Mouse (Mus musculus) midbrain, embryonic 16.5 days (tissue): ENCODE data around the gene Cela1. TPM values are rescaled to one million over a fixed set of nuclear protein-coding genes. Genes with fewer than 3 reads are reported as not detected.
A peak's percentile ranks its signal among the peaks of the same experiment; 100 is the strongest.

ENCODE experiments used
- ATAC-seq: fragments of 200-750 bp; cut with Nextera tagmentation; 2 replicates; pipeline ENCODE4 v1.8.0; 2017; ENCODE audit warnings: moderate TSS enrichment
- H3K27ac ChIP-seq: fragments of 300-500 bp; sonication (generic); 2 replicates; pipeline ENCODE4 v1.5.1; 2014; ENCODE audit warnings: mild to moderate bottlenecking, low read length, mixed read lengths
- H3K27me3 ChIP-seq: fragments of 300-500 bp; sonication (generic); 2 replicates; pipeline ENCODE4 v1.6.1; 2014; ENCODE audit warnings: low read depth, low read length, mixed read lengths; ENCODE audit not compliant: control insufficient read depth, insufficient read depth
- H3K36me3 ChIP-seq: fragments of 300-500 bp; sonication (generic); 2 replicates; pipeline ENCODE4 v1.6.1; 2014; ENCODE audit warnings: mild to moderate bottlenecking, low read length, moderate library complexity, mixed read lengths; ENCODE audit not compliant: control insufficient read depth, insufficient read depth
- H3K4me1 ChIP-seq: fragments of 300-500 bp; sonication (generic); 2 replicates; pipeline ENCODE4 v1.6.1; 2014; ENCODE audit warnings: mild to moderate bottlenecking, low read length, mixed read lengths; ENCODE audit not compliant: control insufficient read depth, insufficient read depth
- H3K4me2 ChIP-seq: fragments of 300-500 bp; sonication (generic); 2 replicates; pipeline ENCODE4 v1.6.1; 2014; ENCODE audit warnings: mild to moderate bottlenecking, low read length, mixed read lengths
- H3K4me3 ChIP-seq: fragments of 300-500 bp; sonication (generic); 2 replicates; pipeline ENCODE4 v1.5.1; 2014; ENCODE audit warnings: low read depth, mild to moderate bottlenecking, low read length, moderate library complexity, mixed read lengths
- H3K9ac ChIP-seq: fragments of 300-500 bp; sonication (generic); 2 replicates; pipeline ENCODE4 v1.6.1; 2014; ENCODE audit warnings: low read depth, low read length, mixed read lengths
- H3K9me3 ChIP-seq: fragments of 300-500 bp; sonication (generic); replicated peaks from 2 replicates; pipeline ENCODE4 v1.6.1; 2014; ENCODE audit warnings: mild to moderate bottlenecking, low read length, mixed read lengths; ENCODE audit not compliant: control insufficient read depth, poor library complexity, severe bottlenecking
- WGBS: fragments of 180-500 bp; shearing (Covaris S2); extraction: QIAGEN DNeasy Blood & Tissue Kit; methylation state at CpG from one replicate; pipeline ENCODE4 v1.1.7; 2014; 5-methylcytosine and 5-hydroxymethylcytosine counted together
- polyA plus RNA-seq: library from polyadenylated mRNA; unstranded; fragments of >200 nt; fragmentation: Nextera tagmentation; extraction: Ambion mirVana; gene quantifications from 2 replicates; pipeline ENCODE4 v1.2.1, GENCODE M21; 2015

The Cela1 gene
- polyA plus RNA-seq, 1 experiment from 2014 or later = 0.85 TPM

- Histone ChIP-seq H3K9ac (no peak overlapping the region), H3K27me3 (peaks cover 13% of the 10 kb centered on the region), H3K4me1 (no peaks in the 10 kb centered on the region), H3K9me3 (no peaks in the 10 kb centered on the region), H3K4me2 (no peak overlapping the region), H3K4me3 (no peak overlapping the region), H3K36me3 (no peaks in the 10 kb centered on the region), H3K27ac (no peak overlapping the region)
- WGBS = 93% methylated on average over 7 of the region's 7 CpGs
- ATAC-seq = no peak
These were observed 45.3 kb downstream of the Cela1 start for GRCm38 (mm10) chr15:100642451-100642850.

DNA sequence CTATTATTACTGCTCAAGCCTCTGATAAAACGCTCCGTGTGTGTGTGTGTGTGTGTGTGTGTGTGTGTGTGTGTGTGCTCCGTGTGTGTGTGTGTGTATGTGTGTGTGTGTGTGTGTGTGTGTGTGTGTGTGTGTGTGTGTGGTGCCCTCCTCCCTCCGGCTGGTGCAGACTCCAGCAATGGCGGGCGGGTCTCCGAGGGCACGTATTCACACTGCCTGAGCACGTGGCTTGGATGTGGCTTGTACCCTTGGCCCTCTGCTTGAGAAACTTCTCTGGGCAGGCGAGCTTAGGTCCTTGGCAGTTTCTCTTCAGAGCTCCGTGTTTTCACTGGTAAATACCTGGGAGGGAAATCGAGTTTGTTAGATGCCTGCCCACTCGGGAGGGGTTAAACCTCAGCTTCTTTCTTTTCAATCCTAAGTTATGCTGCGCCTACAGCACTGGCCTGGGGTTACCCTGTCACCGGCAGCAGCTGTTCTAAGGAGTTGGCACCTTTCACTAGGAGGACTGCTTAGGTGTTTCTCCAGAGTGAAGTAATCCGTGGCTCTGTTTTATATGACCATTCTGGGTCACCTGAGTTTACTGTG is 46.4 kb downstream of the Cela1 start:
- peaks cover 24% of the 10 kb centered on the region for H3K27me3 ChIP-seq

DNA sequence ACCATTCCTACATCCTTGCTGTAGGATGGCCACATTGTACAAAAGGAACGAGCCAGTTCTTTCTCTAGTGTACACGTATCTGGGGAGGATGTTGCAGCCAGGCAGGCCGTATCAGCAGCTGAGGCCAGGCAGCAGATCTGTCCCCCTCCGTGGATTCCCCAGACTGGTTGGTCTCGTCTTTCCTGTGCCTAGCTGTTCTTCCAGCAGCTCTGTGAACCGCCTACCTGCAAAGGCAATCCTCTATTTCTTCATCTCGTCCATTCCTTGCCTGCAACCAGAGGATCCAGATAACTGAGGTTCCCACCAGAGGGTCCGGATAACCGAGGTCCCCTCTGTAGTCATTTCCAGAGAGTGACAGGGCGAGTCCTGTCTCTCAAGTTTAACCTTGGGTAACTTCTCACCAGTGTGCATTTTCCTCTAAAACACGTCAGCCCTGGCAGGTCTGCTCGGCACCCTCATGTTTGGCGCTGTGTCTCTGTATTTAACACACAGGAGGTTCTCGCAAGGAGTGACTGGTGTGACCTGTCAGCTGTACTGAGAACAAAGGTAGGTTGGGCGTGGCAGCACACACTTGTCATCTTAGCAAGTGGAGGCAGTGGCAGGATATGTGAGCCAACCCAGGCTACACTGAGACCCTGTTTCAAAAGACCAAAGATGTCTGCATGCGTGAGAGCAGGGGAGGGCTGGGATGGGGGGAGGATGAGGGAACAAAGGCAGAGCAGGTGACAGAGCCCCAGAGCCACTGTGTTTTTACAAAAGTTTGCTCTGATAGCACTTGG is 47.6 kb downstream of the Cela1 start:
- H3K27me3 ChIP-seq = peaks cover 30% of the 10 kb centered on the region
- ATAC-seq = no peak
- no peak overlapping the region for H3K4me3 ChIP-seq
- no peaks in the 10 kb centered on the region for H3K36me3 ChIP-seq
- no peak overlapping the region for H3K4me2 ChIP-seq
- H3K4me1 ChIP-seq = peaks cover 10% of the 10 kb centered on the region
- H3K9me3 ChIP-seq = no peaks in the 10 kb centered on the region
- H3K27ac ChIP-seq = no peak overlapping the region
- WGBS = 79% methylated on average over 16 of the region's 16 CpGs
- H3K9ac ChIP-seq = no peak overlapping the region

More for the DNA sequence above, 46.4 kb downstream of the Cela1 start:
- Histone ChIP-seq H3K4me3 (no peak overlapping the region), H3K9ac (no peak overlapping the region), H3K36me3 (no peaks in the 10 kb centered on the region), H3K9me3 (no peaks in the 10 kb centered on the region), H3K4me2 (no peak overlapping the region), H3K4me1 (peaks cover 10% of the 10 kb centered on the region), H3K27ac (no peak overlapping the region)
- WGBS = 78% methylated on average over 15 of the region's 16 CpGs
- no peak for ATAC-seq

GRCm38 (mm10) chr15:100637661-100638060 is 50.1 kb downstream of the Cela1 start:
- H3K4me1 ChIP-seq = peaks cover 10% of the 10 kb centered on the region
- no peaks in the 10 kb centered on the region for H3K36me3 ChIP-seq
- no peak for ATAC-seq
- peaks cover 40% of the 10 kb centered on the region for H3K27me3 ChIP-seq
- H3K4me3 ChIP-seq = no peak overlapping the region
- H3K9ac ChIP-seq = no peak overlapping the region
- no peaks in the 10 kb centered on the region for H3K9me3 ChIP-seq
- 22% methylated on average over 6 of the region's 6 CpGs for WGBS
- no peak overlapping the region for H3K27ac ChIP-seq
- no peak overlapping the region for H3K4me2 ChIP-seq

DNA sequence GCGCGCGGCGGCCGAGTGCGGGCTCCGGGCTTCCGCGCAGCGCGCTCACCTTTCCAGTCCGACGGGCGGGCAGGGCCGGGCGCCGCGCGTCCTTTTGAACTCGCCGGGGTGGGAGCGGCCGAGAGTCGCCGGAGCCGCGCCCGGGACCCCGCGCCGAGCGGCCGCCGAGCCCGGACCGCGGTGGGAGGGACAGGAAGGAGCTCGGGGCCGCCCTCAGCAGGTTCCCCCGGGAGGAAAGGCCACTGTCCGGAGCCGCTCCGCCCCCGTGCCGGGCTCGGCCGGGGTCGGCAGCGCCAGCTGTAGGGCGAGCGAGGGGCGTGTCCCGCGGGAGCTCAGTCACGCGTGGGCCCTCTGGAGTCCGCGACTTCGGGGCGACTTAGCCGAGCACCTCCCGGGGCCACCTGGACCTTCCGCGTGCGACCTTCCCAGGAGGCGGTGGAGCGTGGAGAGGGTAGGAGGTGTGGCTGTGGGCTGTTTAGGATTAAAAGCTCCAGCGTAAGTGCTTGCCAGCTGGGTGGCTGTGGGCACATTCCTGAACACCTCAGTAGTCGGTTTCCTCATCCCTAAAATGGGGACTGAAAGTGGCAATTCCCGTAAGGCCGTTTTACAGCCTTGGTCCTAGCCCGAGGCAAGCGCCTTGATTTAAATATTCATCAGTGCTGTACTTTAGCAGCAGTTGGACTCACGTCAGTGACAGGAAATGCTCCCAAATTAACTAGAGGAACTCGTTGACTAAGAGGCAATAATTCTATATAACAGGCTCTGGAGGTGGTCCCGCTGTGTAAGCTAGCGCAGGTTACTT is 50.8 kb downstream of the Cela1 start, which contains the start of gene Smagp:
Smagp (minus strand) TSS at position 241 of the 802 bp plus-strand sequence.
- no peaks in the 10 kb centered on the region for H3K9me3 ChIP-seq
- H3K9ac ChIP-seq = peak within 1 kb of the TSS; percentile 52
- H3K4me2 ChIP-seq = peak within 1 kb of the TSS; percentile 77
- 1% methylated on average over 75 of the region's 77 CpGs for WGBS
- peaks cover 40% of the 10 kb centered on the region for H3K27me3 ChIP-seq
- peak within 1 kb of the TSS; percentile 40 for H3K4me3 ChIP-seq
- H3K4me1 ChIP-seq = peaks cover 10% of the 10 kb centered on the region
- H3K27ac ChIP-seq = no peak within 1 kb of the TSS
- H3K36me3 ChIP-seq = no peaks in the 10 kb centered on the region
- ATAC-seq = no peak

DNA sequence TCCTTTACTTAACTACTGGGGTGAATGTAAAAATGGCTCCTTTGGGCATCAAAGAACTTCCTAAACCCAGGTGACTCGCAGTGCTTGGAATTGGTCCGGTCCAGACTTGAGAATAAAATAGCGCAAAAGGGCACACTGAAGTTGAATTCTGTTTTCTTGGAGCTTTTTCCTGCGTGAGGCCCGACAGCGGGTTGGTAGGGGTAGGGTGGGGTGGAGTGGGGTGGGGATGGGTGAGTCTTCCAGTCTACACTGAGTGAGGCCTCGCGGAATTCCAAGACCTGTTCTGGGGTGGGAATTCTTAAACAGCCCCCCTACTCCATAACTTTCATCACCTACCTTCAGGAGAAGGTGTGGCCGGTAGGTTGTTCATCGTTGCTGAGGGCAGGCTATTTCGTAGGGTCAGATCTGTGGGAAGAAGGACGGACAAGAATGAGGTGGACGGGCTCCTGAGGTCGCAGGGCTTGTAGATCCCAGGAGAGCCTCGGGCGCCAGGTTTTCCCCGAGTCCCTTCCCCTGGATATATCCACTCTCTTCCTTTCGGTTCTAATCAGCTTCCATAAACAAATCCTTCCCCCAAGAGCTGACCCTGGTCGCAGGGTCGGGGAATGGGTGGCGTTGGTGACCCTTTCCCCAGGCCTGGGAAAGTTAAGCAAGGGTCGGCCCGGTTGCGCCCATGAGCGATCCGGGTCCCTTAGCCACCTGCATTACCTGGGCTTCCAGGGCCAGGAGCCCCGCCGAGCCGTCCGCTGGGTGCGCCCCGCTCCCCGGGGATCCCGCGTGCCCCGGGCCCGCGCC is 51.7 kb downstream of the Cela1 start:
- H3K27me3 ChIP-seq = peaks cover 40% of the 10 kb centered on the region
- WGBS = 4% methylated on average over 36 of the region's 38 CpGs

DNA sequence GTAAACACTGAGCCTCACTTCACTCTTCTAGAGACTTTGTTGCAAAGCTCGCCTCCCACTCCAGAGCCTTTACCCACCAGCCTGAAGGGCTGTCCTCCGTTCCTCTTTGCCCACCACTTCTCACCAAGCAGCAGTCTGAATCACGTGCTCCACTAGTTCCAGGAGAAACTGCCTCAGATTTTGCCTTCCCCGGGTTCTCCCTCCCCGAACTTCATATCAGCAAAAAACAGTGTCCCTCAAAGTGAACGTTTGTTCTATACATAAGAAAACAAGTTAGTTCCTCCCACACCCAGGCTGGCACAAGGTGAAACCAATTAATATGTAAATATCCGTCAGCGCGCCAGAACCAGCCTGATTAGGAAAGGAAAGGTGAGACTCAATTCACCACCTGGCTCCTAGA is 52.5 kb downstream of the Cela1 start:
- H3K27me3 ChIP-seq = peaks cover 40% of the 10 kb centered on the region
- no peak overlapping the region for H3K4me3 ChIP-seq
- ATAC-seq = no peak
- no peak overlapping the region for H3K4me2 ChIP-seq
- H3K9me3 ChIP-seq = no peaks in the 10 kb centered on the region
- no peak overlapping the region for H3K27ac ChIP-seq
- no peaks in the 10 kb centered on the region for H3K36me3 ChIP-seq
- H3K9ac ChIP-seq = no peak overlapping the region
- peaks cover 10% of the 10 kb centered on the region for H3K4me1 ChIP-seq
- 7% methylated on average over 9 of the region's 9 CpGs for WGBS

More for the DNA sequence above, 51.7 kb downstream of the Cela1 start:
- H3K4me3 ChIP-seq = peak overlapping the region; percentile 40
- no peak overlapping the region for H3K27ac ChIP-seq
- H3K9me3 ChIP-seq = no peaks in the 10 kb centered on the region
- ATAC-seq = no peak
- H3K9ac ChIP-seq = peak overlapping the region; percentile 52
- H3K4me2 ChIP-seq = peak overlapping the region; percentile 77
- no peaks in the 10 kb centered on the region for H3K36me3 ChIP-seq
- peaks cover 10% of the 10 kb centered on the region for H3K4me1 ChIP-seq

- Histone ChIP-seq H3K4me1 (peaks cover 10% of the 10 kb centered on the region), H3K9me3 (no peaks in the 10 kb centered on the region), H3K4me2 (no peak overlapping the region), H3K36me3 (no peaks in the 10 kb centered on the region), H3K27ac (no peak overlapping the region), H3K9ac (no peak overlapping the region), H3K27me3 (peaks cover 35% of the 10 kb centered on the region), H3K4me3 (no peak overlapping the region)
- no peak for ATAC-seq
- WGBS = 80% methylated on average over 10 of the region's 10 CpGs
These were observed 54.4 kb downstream of the Cela1 start for GRCm38 (mm10) chr15:100633341-100633740.
